Comparison of ENCODE assay signal across 14 mouse cellular contexts in genomic region chr9:44724665-44725064, GRCm38 (mm10). TPM values are rescaled to one million over a fixed set of nuclear protein-coding genes. Genes with fewer than 3 reads are reported as not detected.
A peak's percentile ranks its signal among the peaks of the same experiment; 100 is the strongest.
DNase-seq lines count a peak whose midpoint lies in the region; ATAC-seq and TF ChIP-seq lines count a peak whose summit lies in the region.
"Had no signal": no experiment of that assay in that cellular context is flagged by ENCODE, and none has a peak within 500 bp of the region (broad histone marks: within the 10 kb centered on the region; RNA-seq: fewer than 3 reads in every experiment).

No protein-coding gene starts in this region.

- intact Hi-C loops in gastrocnemius, adult 2 months (cut with DNase I), result no loop called here

- H3K4me3 ChIP-seq in gastrocnemius, adult 2 months, result peak overlapping the region; percentile 32; the same call in 1 of the 2 replicates
- peak overlapping the region; percentile 16; the same call in 1 of the 2 replicates for H3K4me3 ChIP-seq in midbrain, embryonic 10.5 days
- no peak overlapping the region for H3K4me3 ChIP-seq in midbrain, embryonic 16.5 days (ENCODE audit: low read depth, low read length)
- no peak overlapping the region for H3K4me3 ChIP-seq in midbrain, embryonic 11.5 days (ENCODE audit: low read depth, low read length)
- H3K4me3 ChIP-seq in stomach, postnatal 0 days (ENCODE audit: low read depth, low read length), result no peak overlapping the region

- no peak for TF ChIP-seq EP300 in stomach, postnatal 0 days (optimal IDR thresholded peaks at IDR 0.05)

- peak overlapping the region; percentile 87 for H3K27ac ChIP-seq in gastrocnemius, adult 2 months
- peak overlapping the region; percentile 81 for H3K27ac ChIP-seq in midbrain, embryonic 10.5 days (replicated peaks)
- no peak overlapping the region for H3K27ac ChIP-seq in midbrain, embryonic 16.5 days (ENCODE audit: low read length)
- peak overlapping the region; percentile 2; the same call in 1 of the 2 replicates for H3K27ac ChIP-seq in midbrain, embryonic 11.5 days (ENCODE audit: low read depth, low read length)
- H3K27ac ChIP-seq in stomach, postnatal 0 days (replicated peaks), result peak overlapping the region; percentile 30; the same call in 1 of the 2 replicates

- H3K9ac ChIP-seq in midbrain, embryonic 16.5 days (ENCODE audit: low read depth, low read length), result no peak overlapping the region
- H3K9ac ChIP-seq in midbrain, embryonic 11.5 days (ENCODE audit: low read length), result no peak overlapping the region
- H3K9ac ChIP-seq in stomach, postnatal 0 days (ENCODE audit: low read length), result no peak overlapping the region

- DNase-seq in gastrocnemius, adult 2 months, result no peak
- no peak for DNase-seq in gastrocnemius, postnatal 4 days (ENCODE audit: low spot score in 2 of 2)
- DNase-seq in midbrain, embryonic 10.5 days (ENCODE audit: low spot score), result no peak
- DNase-seq in midbrain, embryonic 11.5 days (ENCODE audit: low spot score, missing footprints), result no peak
- no peak for DNase-seq in stomach, postnatal 0 days (ENCODE audit: low spot score)
- no peak for DNase-seq in layer of hippocampus, adult 11-12 months (ENCODE audit: low spot score)

- 61% methylated on average over 2 of the region's 2 CpGs for WGBS in midbrain, embryonic 10.5 days
- WGBS in midbrain, embryonic 16.5 days, result 37% methylated on average over 2 of the region's 2 CpGs
- 45% methylated on average over 2 of the region's 2 CpGs for WGBS in midbrain, embryonic 11.5 days
- 38% methylated on average over 2 of the region's 2 CpGs for WGBS in stomach, postnatal 0 days

- TF ChIP-seq CTCF in gastrocnemius, adult 2 months (IDR thresholded peaks at IDR 0.05), result no peak
- TF ChIP-seq CTCF in stomach, postnatal 0 days (IDR thresholded peaks at IDR 0.05; ENCODE audit: low read depth), result no peak

- peaks cover 92% of the 10 kb centered on the region for H3K4me1 ChIP-seq in midbrain, embryonic 10.5 days
- peaks cover 43% of the 10 kb centered on the region for H3K4me1 ChIP-seq in midbrain, embryonic 16.5 days (ENCODE audit: control insufficient read depth, insufficient read depth, low read length)
- H3K4me1 ChIP-seq in midbrain, embryonic 11.5 days (ENCODE audit: control insufficient read depth, insufficient read depth, low read length), result peaks cover 44% of the 10 kb centered on the region
- peaks cover 7% of the 10 kb centered on the region for H3K4me1 ChIP-seq in stomach, postnatal 0 days (replicated peaks; ENCODE audit: control insufficient read depth, insufficient read depth)

- no peak for ATAC-seq in midbrain, embryonic 16.5 days
- ATAC-seq in midbrain, embryonic 11.5 days (ENCODE audit: low FRiP score), result no peak
- ATAC-seq in stomach, postnatal 0 days (ENCODE audit: low FRiP score, low TSS enrichment), result no peak
- no peak for ATAC-seq in inflammation-experienced regulatory T-cells, adult 6 months

- peaks cover 3% of the 10 kb centered on the region; the same call in 1 of the 2 replicates for H3K27me3 ChIP-seq in midbrain, embryonic 10.5 days (ENCODE audit: low read depth, poor library complexity, severe bottlenecking)
- no peaks in the 10 kb centered on the region for H3K27me3 ChIP-seq in midbrain, embryonic 16.5 days (ENCODE audit: control insufficient read depth, insufficient read depth, low read depth, low read length)
- H3K27me3 ChIP-seq in midbrain, embryonic 11.5 days (ENCODE audit: control insufficient read depth, insufficient read depth, low read length), result no peaks in the 10 kb centered on the region
- no peaks in the 10 kb centered on the region for H3K27me3 ChIP-seq in stomach, postnatal 0 days (ENCODE audit: control insufficient read depth, insufficient read depth, low read length)

- no peak overlapping the region for H3K4me2 ChIP-seq in midbrain, embryonic 16.5 days (ENCODE audit: low read length)
- no peak overlapping the region for H3K4me2 ChIP-seq in midbrain, embryonic 11.5 days
- H3K4me2 ChIP-seq in stomach, postnatal 0 days (replicated peaks; ENCODE audit: low read depth), result no peak overlapping the region
- H3K4me2 ChIP-seq: liver, embryonic 11.5 days had no signal

- no peaks in the 10 kb centered on the region for H3K9me3 ChIP-seq in midbrain, embryonic 10.5 days (replicated peaks)
- no peaks in the 10 kb centered on the region for H3K9me3 ChIP-seq in midbrain, embryonic 16.5 days (replicated peaks; ENCODE audit: control insufficient read depth, low read length, poor library complexity, severe bottlenecking)
- H3K9me3 ChIP-seq in midbrain, embryonic 11.5 days (ENCODE audit: control insufficient read depth, low read length), result no peaks in the 10 kb centered on the region
- H3K9me3 ChIP-seq in stomach, postnatal 0 days (ENCODE audit: control insufficient read depth, low read length), result no peaks in the 10 kb centered on the region

- no peaks in the 10 kb centered on the region for H3K36me3 ChIP-seq in midbrain, embryonic 10.5 days
- no peaks in the 10 kb centered on the region for H3K36me3 ChIP-seq in midbrain, embryonic 16.5 days (ENCODE audit: control insufficient read depth, insufficient read depth, low read length)
- no peaks in the 10 kb centered on the region for H3K36me3 ChIP-seq in midbrain, embryonic 11.5 days (ENCODE audit: control insufficient read depth, insufficient read depth, low read length)
- H3K36me3 ChIP-seq in stomach, postnatal 0 days (ENCODE audit: control insufficient read depth, insufficient read depth, low read length), result no peaks in the 10 kb centered on the region

RNA-seq across cellular contexts. Expression of gene Phldb1, which starts 10.3 kb away (rescaled TPM):
- 10 to 100 TPM; 29.3 to 32.1 TPM for total RNA-seq in gastrocnemius, adult 2 months (2021)
- total RNA-seq in gastrocnemius, postnatal 4 days (2021), result 100 to 1,000 TPM; 104 to 123 TPM
- polyA plus RNA-seq in midbrain, embryonic 10.5 days (2016; fragmentation: Nextera tagmentation; extraction: Ambion mirVana), result 40.8 and 49.1 TPM in 2 replicates
- polyA plus RNA-seq in midbrain, embryonic 16.5 days (2015; fragmentation: Nextera tagmentation; extraction: Ambion mirVana), result 48.1 and 51.7 TPM in 2 replicates
- polyA plus RNA-seq in midbrain, embryonic 11.5 days (2014; fragmentation: Nextera tagmentation; extraction: Ambion mirVana), result 28.8 and 32.8 TPM in 2 replicates
- 14.9 and 15.8 TPM in 2 replicates for polyA plus RNA-seq in stomach, postnatal 0 days (2015; fragmentation: Nextera tagmentation; extraction: Ambion mirVana)
- polyA plus RNA-seq in inflammation-experienced regulatory T-cells, adult 6 months (2017; shearing (Covaris generic)), result under 1 TPM; 0.41 to 0.92 (median 0.58) TPM

RNA-seq across cellular contexts. Expression of gene Arcn1, which starts 43.0 kb away (rescaled TPM):
- 10 to 100 TPM; 83.0 to 85.3 TPM for total RNA-seq in gastrocnemius, adult 2 months (2021)
- total RNA-seq in gastrocnemius, postnatal 4 days (2021), result 100 to 1,000 TPM; 124 to 142 TPM
- 165 and 172 TPM in 2 replicates for polyA plus RNA-seq in midbrain, embryonic 10.5 days (2016; fragmentation: Nextera tagmentation; extraction: Ambion mirVana)
- 140 and 146 TPM in 2 replicates for polyA plus RNA-seq in midbrain, embryonic 16.5 days (2015; fragmentation: Nextera tagmentation; extraction: Ambion mirVana)
- polyA plus RNA-seq in midbrain, embryonic 11.5 days (2014; fragmentation: Nextera tagmentation; extraction: Ambion mirVana), result 191 and 213 TPM in 2 replicates
- polyA plus RNA-seq in stomach, postnatal 0 days (2015; fragmentation: Nextera tagmentation; extraction: Ambion mirVana), result 98.1 TPM in 2 replicates
- polyA plus RNA-seq in inflammation-experienced regulatory T-cells, adult 6 months (2017; shearing (Covaris generic)), result 100 to 1,000 TPM in 1 of 3 experiments, 10 to 100 TPM in 2; 64.6 to 101 (median 67.3) TPM

RNA-seq across cellular contexts. Expression of gene Ift46, which starts 43.0 kb away (rescaled TPM):
- 10 to 100 TPM; 27.4 to 28.4 TPM for total RNA-seq in gastrocnemius, adult 2 months (2021)
- 10 to 100 TPM; 65.9 to 69.5 TPM for total RNA-seq in gastrocnemius, postnatal 4 days (2021)
- 130 and 144 TPM in 2 replicates for polyA plus RNA-seq in midbrain, embryonic 10.5 days (2016; fragmentation: Nextera tagmentation; extraction: Ambion mirVana)
- 188 and 193 TPM in 2 replicates for polyA plus RNA-seq in midbrain, embryonic 16.5 days (2015; fragmentation: Nextera tagmentation; extraction: Ambion mirVana)
- 141 and 149 TPM in 2 replicates for polyA plus RNA-seq in midbrain, embryonic 11.5 days (2014; fragmentation: Nextera tagmentation; extraction: Ambion mirVana)
- polyA plus RNA-seq in stomach, postnatal 0 days (2015; fragmentation: Nextera tagmentation; extraction: Ambion mirVana), result 55.5 and 61.9 TPM in 2 replicates
- polyA plus RNA-seq in inflammation-experienced regulatory T-cells, adult 6 months (2017; shearing (Covaris generic)), result 10 to 100 TPM; 43.4 to 67.5 (median 47.3) TPM

RNA-seq across cellular contexts. Expression of gene Treh, which starts 51.6 kb away (rescaled TPM):
- total RNA-seq in gastrocnemius, adult 2 months (2021), result not detected
- not detected for total RNA-seq in gastrocnemius, postnatal 4 days (2021)
- not detected in 2 replicates for polyA plus RNA-seq in midbrain, embryonic 10.5 days (2016; fragmentation: Nextera tagmentation; extraction: Ambion mirVana)
- not detected in 2 replicates for polyA plus RNA-seq in midbrain, embryonic 16.5 days (2015; fragmentation: Nextera tagmentation; extraction: Ambion mirVana)
- polyA plus RNA-seq in midbrain, embryonic 11.5 days (2014; fragmentation: Nextera tagmentation; extraction: Ambion mirVana), result not detected in 2 replicates
- not detected in 2 replicates for polyA plus RNA-seq in stomach, postnatal 0 days (2015; fragmentation: Nextera tagmentation; extraction: Ambion mirVana)
- not detected for polyA plus RNA-seq in inflammation-experienced regulatory T-cells, adult 6 months (2017; shearing (Covaris generic))
- total RNA-seq: adrenal gland, postnatal 14 days; gastrocnemius, adult 8-10 months; hematopoietic stem cell, adult 5-6 weeks; layer of hippocampus, postnatal 10 days had no signal
- polyA plus RNA-seq: embryonic facial prominence, embryonic 11.5 days; liver, embryonic 11.5 days had no signal

Comparison
In these comparisons a context has a peak if more than half of its experiments do, and no peak if none do; other contexts are left out.
1. H3K4me3 ChIP-seq: peak in gastrocnemius, adult 2 months (single experiment) and midbrain, embryonic 10.5 days (single experiment); none in midbrain, embryonic 16.5 days (single experiment), midbrain, embryonic 11.5 days (single experiment) and stomach, postnatal 0 days (single experiment).